In genomic region chr16:39196896-39197295, GRCm38 (mm10) we compare ENCODE assay signal across 28 mouse cellular contexts.
DNase-seq lines count a peak whose midpoint lies in the region; ATAC-seq and TF ChIP-seq lines count a peak whose summit lies in the region.
"Had no signal": no experiment of that assay in that cellular context is flagged by ENCODE, and none has a peak within 500 bp of the region (broad histone marks: within the 10 kb centered on the region; RNA-seq: fewer than 3 reads in every experiment).

No protein-coding gene starts in this region.

- no peak for TF ChIP-seq CTCF in liver, adult 2 months (IDR thresholded peaks at IDR 0.05; ENCODE audit: low read depth, low read length)

- DNase-seq in liver, adult 2 months (ENCODE audit: extremely low read depth, low read depth, low spot score), result peak; percentile 13
- DNase-seq in liver (no peak), A20 (ENCODE audit: low read depth, low spot score) (peak; percentile 22)
- peak; percentile 0 for DNase-seq in fibroblast of lung, adult 2 months (ENCODE audit: low read depth)
- no peak for DNase-seq in spleen, postnatal 14 days (ENCODE audit: low spot score in 2 of 2)
- DNase-seq: adrenal gland, adult 8-10 months; cerebellum, adult 11-12 months; cerebellum, postnatal 10 days; gastrocnemius, postnatal 36 days; kidney, adult 8-10 months; kidney, postnatal 14 days; layer of hippocampus, postnatal 36 days; liver, embryonic 13.5 days; midbrain, embryonic 14.5 days; right cerebral cortex, adult 18-20 months; right cerebral cortex, postnatal 4 days; thymus, adult 18-20 months; thymus, postnatal 36 days had no signal

- no peak for TF ChIP-seq POLR2A in liver, adult 2 months (IDR thresholded peaks at IDR 0.05; ENCODE audit: extremely low read depth, insufficient read depth, low read length)

- no peak overlapping the region; the same call in 1 of the 2 replicates for H3K27ac ChIP-seq in heart, embryonic 13.5 days (replicated peaks)
- H3K27ac ChIP-seq in heart, embryonic 12.5 days (ENCODE audit: poor library complexity, severe bottlenecking), result no peak overlapping the region
- no peak overlapping the region for H3K27ac ChIP-seq in liver, adult 2 months (replicated peaks; ENCODE audit: insufficient read depth, low read depth, low read length)
- H3K27ac ChIP-seq: embryonic facial prominence, embryonic 12.5 days; forebrain, embryonic 13.5 days; hindbrain, embryonic 14.5 days; liver, embryonic 13.5 days; lung, embryonic 15.5 days; stomach, embryonic 15.5 days had no signal

- H3K9me3 ChIP-seq in heart, embryonic 13.5 days, result no peaks in the 10 kb centered on the region
- H3K9me3 ChIP-seq in heart, embryonic 12.5 days (replicated peaks), result no peaks in the 10 kb centered on the region
- H3K9me3 ChIP-seq: embryonic facial prominence, embryonic 12.5 days; forebrain, embryonic 13.5 days; liver, embryonic 13.5 days; lung, embryonic 15.5 days; stomach, embryonic 15.5 days had no signal

- H3K4me1 ChIP-seq in heart, embryonic 13.5 days, result no peaks in the 10 kb centered on the region
- no peaks in the 10 kb centered on the region for H3K4me1 ChIP-seq in heart, embryonic 12.5 days (replicated peaks)
- H3K4me1 ChIP-seq in liver, adult 2 months (ENCODE audit: control insufficient read depth, insufficient read depth, low read length), result no peaks in the 10 kb centered on the region
- H3K4me1 ChIP-seq: embryonic facial prominence, embryonic 12.5 days; forebrain, embryonic 13.5 days; liver, embryonic 13.5 days; lung, embryonic 15.5 days; stomach, embryonic 15.5 days had no signal

- H3K9ac ChIP-seq in heart, embryonic 13.5 days, result no peak overlapping the region
- H3K9ac ChIP-seq in heart, embryonic 12.5 days, result no peak overlapping the region
- no peak overlapping the region for H3K9ac ChIP-seq in liver, adult 2 months (ENCODE audit: low read depth, low read length)
- H3K9ac ChIP-seq: embryonic facial prominence, embryonic 12.5 days; forebrain, embryonic 13.5 days; hindbrain, embryonic 14.5 days; liver, embryonic 13.5 days; lung, embryonic 15.5 days; stomach, embryonic 15.5 days had no signal

- no peak overlapping the region for H3K4me3 ChIP-seq in heart, embryonic 13.5 days
- no peak overlapping the region for H3K4me3 ChIP-seq in heart, embryonic 12.5 days
- H3K4me3 ChIP-seq in liver, adult 2 months (ENCODE audit: insufficient read depth, low read depth, low read length), result no peak overlapping the region
- H3K4me3 ChIP-seq: embryonic facial prominence, embryonic 12.5 days; erythroblast, embryonic 14.5 days; forebrain, embryonic 13.5 days; liver, embryonic 13.5 days; lung, embryonic 15.5 days; stomach, embryonic 15.5 days had no signal

- WGBS in heart, embryonic 13.5 days, result 41% methylated on average over 2 of the region's 2 CpGs
- 32% methylated on average over 2 of the region's 2 CpGs for WGBS in heart, embryonic 12.5 days
- WGBS in liver, adult 2 months, result 50% methylated on average over 2 of the region's 2 CpGs

- no peaks in the 10 kb centered on the region for H3K27me3 ChIP-seq in heart, embryonic 13.5 days (replicated peaks)
- H3K27me3 ChIP-seq in heart, embryonic 12.5 days (replicated peaks), result no peaks in the 10 kb centered on the region
- H3K27me3 ChIP-seq in liver, adult 2 months (ENCODE audit: control insufficient read depth, insufficient read depth, low read length), result no peaks in the 10 kb centered on the region
- H3K27me3 ChIP-seq: embryonic facial prominence, embryonic 12.5 days; forebrain, embryonic 13.5 days; liver, embryonic 13.5 days; lung, embryonic 15.5 days; stomach, embryonic 15.5 days had no signal

- H3K36me3 ChIP-seq in heart, embryonic 13.5 days, result no peaks in the 10 kb centered on the region
- H3K36me3 ChIP-seq in heart, embryonic 12.5 days, result no peaks in the 10 kb centered on the region
- no peaks in the 10 kb centered on the region for H3K36me3 ChIP-seq in liver, adult 2 months (ENCODE audit: control insufficient read depth, insufficient read depth, low read length)
- H3K36me3 ChIP-seq: embryonic facial prominence, embryonic 12.5 days; liver, embryonic 13.5 days; lung, embryonic 15.5 days; stomach, embryonic 15.5 days had no signal

- no peak overlapping the region for H3K4me2 ChIP-seq in heart, embryonic 13.5 days
- H3K4me2 ChIP-seq in heart, embryonic 12.5 days, result no peak overlapping the region
- H3K4me2 ChIP-seq: embryonic facial prominence, embryonic 12.5 days; forebrain, embryonic 13.5 days; hindbrain, embryonic 14.5 days; liver, embryonic 13.5 days; lung, embryonic 15.5 days; stomach, embryonic 15.5 days had no signal

- H3K79me2 ChIP-seq in liver, adult 2 months (ENCODE audit: control insufficient read depth, insufficient read depth, low read length), result no peaks in the 10 kb centered on the region

- peak; percentile 46 for ATAC-seq in heart, embryonic 13.5 days (ENCODE audit: extremely low read depth, insufficient number of reproducible peaks, low FRiP score, low TSS enrichment)
- no peak for ATAC-seq in heart, embryonic 12.5 days (ENCODE audit: insufficient number of reproducible peaks, low FRiP score)
- ATAC-seq: activated CD4-positive, CD25-positive, alpha-beta regulatory T cell, adult 4 months; forebrain, embryonic 13.5 days; inflammation-experienced regulatory T-cells, adult 6 months had no signal

Comparison
In these comparisons a context has a peak if more than half of its experiments do, and no peak if none do; other contexts are left out.
1. DNase-seq: peak in liver, adult 2 months (single experiment), A20 (single experiment) and fibroblast of lung, adult 2 months (single experiment); none in liver (single experiment) and spleen, postnatal 14 days (0 of 2).